ENCODE assay signal across 8 mouse cellular contexts in the genomic region with DNA sequence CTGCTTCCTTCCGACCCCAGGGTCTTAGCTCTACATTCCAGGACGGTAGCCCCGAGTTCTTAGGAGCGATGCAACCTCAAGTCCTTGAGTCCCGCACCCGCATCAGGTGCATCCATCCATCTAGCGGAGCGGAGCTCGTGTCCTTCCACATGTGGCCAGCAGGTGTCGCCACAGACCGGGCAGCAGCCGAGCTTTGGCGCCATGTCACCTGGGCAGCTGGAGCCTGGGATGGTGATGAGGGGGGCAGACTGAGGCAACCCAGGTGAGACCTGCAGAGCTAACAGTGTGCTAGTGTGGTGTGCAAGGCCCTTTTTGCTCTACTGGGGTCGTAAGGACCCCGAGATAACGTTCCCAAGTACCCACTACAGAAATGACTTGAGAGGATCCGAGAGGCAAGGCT.
A peak's percentile ranks its signal among the peaks of the same experiment; 100 is the strongest.
DNase-seq lines count a peak whose midpoint lies in the region; ATAC-seq and TF ChIP-seq lines count a peak whose summit lies in the region.

No protein-coding gene starts in this region.

- H3K4me2 ChIP-seq in kidney, postnatal 0 days (ENCODE audit: low read length) = no peak overlapping the region
- no peak overlapping the region for H3K4me2 ChIP-seq in lung, embryonic 16.5 days (ENCODE audit: low read depth, low read length)

- no peaks in the 10 kb centered on the region; the same call in 1 of the 2 replicates for H3K27me3 ChIP-seq in kidney, postnatal 0 days (ENCODE audit: insufficient read depth, low read length)
- H3K27me3 ChIP-seq in lung, embryonic 16.5 days (ENCODE audit: control insufficient read depth, insufficient read depth, low read depth, low read length) = no peaks in the 10 kb centered on the region; the same call in 1 of the 2 replicates

- H3K9me3 ChIP-seq in kidney, postnatal 0 days (replicated peaks; ENCODE audit: low read length) = no peaks in the 10 kb centered on the region
- no peaks in the 10 kb centered on the region for H3K9me3 ChIP-seq in lung, embryonic 16.5 days (ENCODE audit: control insufficient read depth, low read length)

- H3K4me3 ChIP-seq in kidney, postnatal 0 days (replicated peaks; ENCODE audit: low read depth, low read length) = no peak overlapping the region
- H3K4me3 ChIP-seq in lung, embryonic 16.5 days (ENCODE audit: low read length) = no peak overlapping the region

- peak; percentile 71 to 75 for DNase-seq in B cell, adult 2 months
- peak; percentile 75 for DNase-seq in ZHBTc4 (ENCODE audit: low read depth, low spot score)
- DNase-seq in gastrocnemius, postnatal 4 days (ENCODE audit: low spot score in 2 of 2) = peak; percentile 64 to 70
- DNase-seq in kidney, postnatal 0 days (ENCODE audit: low spot score) = peak; percentile 51
- DNase-seq in retina, postnatal 1 day = peak; percentile 73
- DNase-seq in urinary bladder, postnatal 25 days (ENCODE audit: low spot score) = peak; percentile 86

- peak; percentile 99 for TF ChIP-seq CTCF in kidney, postnatal 0 days (IDR thresholded peaks at IDR 0.05; ENCODE audit: low read depth)

- no peaks in the 10 kb centered on the region for H3K4me1 ChIP-seq in kidney, postnatal 0 days (replicated peaks; ENCODE audit: insufficient read depth, low read length)
- H3K4me1 ChIP-seq in lung, embryonic 16.5 days (replicated peaks; ENCODE audit: control insufficient read depth, insufficient read depth, low read length) = no peaks in the 10 kb centered on the region

- 9% methylated on average over 17 of the region's 17 CpGs for WGBS in kidney, postnatal 0 days
- WGBS in lung, embryonic 16.5 days = 7% methylated on average over 17 of the region's 17 CpGs

- peak; percentile 78 for ATAC-seq in common myeloid progenitor, adult 5-6 weeks (replicated peaks; ENCODE audit: low read depth, poor library complexity, severe bottlenecking)
- peak; percentile 38; the same call in 1 of the 2 replicates for ATAC-seq in kidney, postnatal 0 days (replicated peaks; ENCODE audit: low FRiP score, low read depth)
- ATAC-seq in lung, embryonic 16.5 days (ENCODE audit: low read depth) = peak; percentile 15; the same call in 1 of the 2 replicates

- H3K27ac ChIP-seq in kidney, postnatal 0 days = no peak overlapping the region
- H3K27ac ChIP-seq in lung, embryonic 16.5 days (ENCODE audit: low read length) = no peak overlapping the region

- no peak overlapping the region for H3K9ac ChIP-seq in kidney, postnatal 0 days (ENCODE audit: low read depth, low read length)
- H3K9ac ChIP-seq in lung, embryonic 16.5 days (ENCODE audit: low read length) = no peak overlapping the region

- H3K36me3 ChIP-seq in kidney, postnatal 0 days (ENCODE audit: insufficient read depth, low read length) = no peaks in the 10 kb centered on the region
- no peaks in the 10 kb centered on the region for H3K36me3 ChIP-seq in lung, embryonic 16.5 days (ENCODE audit: control insufficient read depth, insufficient read depth, low read length)

Comparison
In these comparisons a context has a peak if more than half of its experiments do, and no peak if none do; other contexts are left out.
1. ATAC-seq: peak in every context shown above with its lines; median percentile 78 in common myeloid progenitor, adult 5-6 weeks; 38 in kidney, postnatal 0 days; 15 in lung, embryonic 16.5 days.